Mouse (Mus musculus) urinary bladder, postnatal 10 days (tissue): ENCODE results near the gene Fam118a.
"Not testable (repeated sequence)": the region's sequence is repeated elsewhere in the genome, so short reads cannot be mapped to it uniquely, and the experiment has no call there.

Experiments used
- DNase-seq: peaks from one replicate; pipeline ENCODE4 v3.0.0; 2022; ENCODE audit warnings: low spot score

Gene Fam118a

GRCm38 (mm10) chr15:85012662-85013054 is 16.1 kb upstream of the Fam118a start:
- no peak for DNase-seq

GRCm38 (mm10) chr15:85015771-85016170 is 13.0 kb upstream of the Fam118a start:
- DNase-seq: no peak

- DNase-seq: no peak
These were observed 11.6 kb upstream of the Fam118a start, which contains the start of gene Upk3a for GRCm38 (mm10) chr15:85016951-85017664. Gene Upk3a, plus strand, starts transcription at chr15:85017141.

- DNase-seq: no peak
These were observed 6.5 kb upstream of the Fam118a start for GRCm38 (mm10) chr15:85022211-85022610.

GRCm38 (mm10) chr15:85026197-85026596 is 2.6 kb upstream of the Fam118a start:
- DNase-seq: no peak

GRCm38 (mm10) chr15:85027740-85028139 is 1.0 kb upstream of the Fam118a start:
- DNase-seq: no peak

- not testable (repeated sequence) for DNase-seq
These were observed 1.9 kb downstream of the Fam118a start for GRCm38 (mm10) chr15:85030643-85031042.

- DNase-seq: no peak
These were observed 3.1 kb downstream of the Fam118a start for GRCm38 (mm10) chr15:85031866-85032265.

GRCm38 (mm10) chr15:85033916-85034315 is 5.2 kb downstream of the Fam118a start:
- not testable (repeated sequence) for DNase-seq

- DNase-seq: peak; percentile 95
These were observed 8.0 kb downstream of the Fam118a start for GRCm38 (mm10) chr15:85036566-85037342.

GRCm38 (mm10) chr15:85037343-85037690 is 8.6 kb downstream of the Fam118a start:
- no peak for DNase-seq

GRCm38 (mm10) chr15:85041546-85042225 is 12.9 kb downstream of the Fam118a start:
- DNase-seq: no peak

- DNase-seq: no peak
These were observed 13.7 kb downstream of the Fam118a start for GRCm38 (mm10) chr15:85042361-85042954.

GRCm38 (mm10) chr15:85043116-85043515 is 14.4 kb downstream of the Fam118a start:
- no peak for DNase-seq

- no peak for DNase-seq
These were observed 15.0 kb downstream of the Fam118a start for GRCm38 (mm10) chr15:85043761-85044160.

GRCm38 (mm10) chr15:85046230-85046950 is 17.6 kb downstream of the Fam118a start:
- DNase-seq: no peak

GRCm38 (mm10) chr15:85047865-85048264 is 19.1 kb downstream of the Fam118a start:
- no peak for DNase-seq

GRCm38 (mm10) chr15:85049758-85050157 is 21.0 kb downstream of the Fam118a start:
- no peak for DNase-seq

GRCm38 (mm10) chr15:85054098-85054497 is 25.4 kb downstream of the Fam118a start:
- no peak for DNase-seq

GRCm38 (mm10) chr15:85055186-85055585 is 26.4 kb downstream of the Fam118a start:
- DNase-seq: no peak

- no peak for DNase-seq
These were observed 34.7 kb downstream of the Fam118a start for GRCm38 (mm10) chr15:85063421-85063820.

GRCm38 (mm10) chr15:85070561-85070960 is 41.8 kb downstream of the Fam118a start:
- no peak for DNase-seq
